Mouse (Mus musculus) stomach, embryonic 16.5 days (tissue): ENCODE measurements around the gene Apoc1. TPM values are rescaled to one million over a fixed set of nuclear protein-coding genes. Genes with fewer than 3 reads are reported as not detected.

Experiments
- ATAC-seq: fragments of 200-750 bp; cut with Nextera tagmentation; 2 replicates; pipeline ENCODE4 v1.8.0; 2017; ENCODE audit warnings: moderate number of reproducible peaks, moderate TSS enrichment; ENCODE audit not compliant: insufficient read depth, low FRiP score
- H3K27ac ChIP-seq: fragments of 300-500 bp; sonication (generic); 2 replicates; pipeline ENCODE4 v1.5.1; 2014; ENCODE audit warnings: low read length
- H3K27me3 ChIP-seq: fragments of 300-500 bp; sonication (generic); 2 replicates; pipeline ENCODE4 v1.6.1; 2014; ENCODE audit warnings: low read length, control low read depth, mixed read lengths; ENCODE audit not compliant: control insufficient read depth, insufficient read depth
- H3K36me3 ChIP-seq: fragments of 300-500 bp; sonication (generic); 2 replicates; pipeline ENCODE4 v1.6.1; 2014; ENCODE audit warnings: low read length; ENCODE audit not compliant: control insufficient read depth, insufficient read depth
- H3K4me1 ChIP-seq: fragments of 300-500 bp; sonication (generic); 2 replicates; pipeline ENCODE4 v1.6.1; 2014; ENCODE audit warnings: low read length, control low read depth, mixed read lengths; ENCODE audit not compliant: control insufficient read depth, insufficient read depth
- H3K4me2 ChIP-seq: fragments of 300-500 bp; sonication (generic); 2 replicates; pipeline ENCODE4 v1.6.1; 2014; ENCODE audit warnings: low read depth, low read length, mixed read lengths
- H3K4me3 ChIP-seq: fragments of 300-500 bp; sonication (generic); replicated peaks from 2 replicates; pipeline ENCODE4 v1.5.1; 2014; ENCODE audit warnings: mild to moderate bottlenecking, low read length
- H3K9ac ChIP-seq: fragments of 300-500 bp; sonication (generic); 2 replicates; pipeline ENCODE4 v1.6.1; 2014; ENCODE audit warnings: low read length
- H3K9me3 ChIP-seq: fragments of 300-500 bp; sonication (generic); replicated peaks from 2 replicates; pipeline ENCODE4 v1.6.1; 2016; ENCODE audit warnings: low read length, control low read depth; ENCODE audit not compliant: control insufficient read depth
- WGBS: fragments of 180-500 bp; shearing (Covaris S2); extraction: QIAGEN DNeasy Blood & Tissue Kit; methylation state at CpG from one replicate; pipeline ENCODE4 v1.1.7; 2014; 5-methylcytosine and 5-hydroxymethylcytosine counted together
- polyA plus RNA-seq: library from polyadenylated mRNA; unstranded; fragments of >200 nt; fragmentation: Nextera tagmentation; extraction: Ambion mirVana; gene quantifications from 2 replicates; pipeline ENCODE4 v1.2.1, GENCODE M21; 2015

Apoc1 gene
- polyA plus RNA-seq, 1 experiment from 2014 or later: 53.4 TPM

DNA sequence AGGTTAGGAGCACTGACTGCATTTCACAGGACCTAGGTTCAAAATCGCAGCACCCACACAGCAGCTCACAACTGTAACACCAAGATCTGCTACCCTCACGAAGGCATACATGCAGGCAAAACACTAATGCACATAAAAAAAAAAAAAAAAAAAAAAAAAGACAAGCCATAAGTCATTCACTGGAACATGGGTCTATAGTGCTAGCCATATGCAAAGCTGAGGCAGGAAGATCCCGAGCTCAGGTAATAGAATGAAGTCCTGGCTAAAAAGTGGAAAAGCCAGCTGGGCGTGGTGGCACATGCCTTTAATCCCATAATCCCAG, 7.3 kb upstream of the Apoc1 start:
- Histone ChIP-seq H3K27ac (no peak overlapping the region), H3K4me1 (peaks cover 32% of the 10 kb centered on the region), H3K27me3 (no peaks in the 10 kb centered on the region), H3K4me3 (no peak overlapping the region), H3K9ac (no peak overlapping the region), H3K4me2 (peak overlapping the region; percentile 50; the same call in 1 of the 2 replicates), H3K9me3 (no peaks in the 10 kb centered on the region), H3K36me3 (peaks cover 8% of the 10 kb centered on the region; the same call in 1 of the 2 replicates)
- 78% methylated on average over 4 of the region's 4 CpGs for WGBS
- ATAC-seq: no peak

DNA sequence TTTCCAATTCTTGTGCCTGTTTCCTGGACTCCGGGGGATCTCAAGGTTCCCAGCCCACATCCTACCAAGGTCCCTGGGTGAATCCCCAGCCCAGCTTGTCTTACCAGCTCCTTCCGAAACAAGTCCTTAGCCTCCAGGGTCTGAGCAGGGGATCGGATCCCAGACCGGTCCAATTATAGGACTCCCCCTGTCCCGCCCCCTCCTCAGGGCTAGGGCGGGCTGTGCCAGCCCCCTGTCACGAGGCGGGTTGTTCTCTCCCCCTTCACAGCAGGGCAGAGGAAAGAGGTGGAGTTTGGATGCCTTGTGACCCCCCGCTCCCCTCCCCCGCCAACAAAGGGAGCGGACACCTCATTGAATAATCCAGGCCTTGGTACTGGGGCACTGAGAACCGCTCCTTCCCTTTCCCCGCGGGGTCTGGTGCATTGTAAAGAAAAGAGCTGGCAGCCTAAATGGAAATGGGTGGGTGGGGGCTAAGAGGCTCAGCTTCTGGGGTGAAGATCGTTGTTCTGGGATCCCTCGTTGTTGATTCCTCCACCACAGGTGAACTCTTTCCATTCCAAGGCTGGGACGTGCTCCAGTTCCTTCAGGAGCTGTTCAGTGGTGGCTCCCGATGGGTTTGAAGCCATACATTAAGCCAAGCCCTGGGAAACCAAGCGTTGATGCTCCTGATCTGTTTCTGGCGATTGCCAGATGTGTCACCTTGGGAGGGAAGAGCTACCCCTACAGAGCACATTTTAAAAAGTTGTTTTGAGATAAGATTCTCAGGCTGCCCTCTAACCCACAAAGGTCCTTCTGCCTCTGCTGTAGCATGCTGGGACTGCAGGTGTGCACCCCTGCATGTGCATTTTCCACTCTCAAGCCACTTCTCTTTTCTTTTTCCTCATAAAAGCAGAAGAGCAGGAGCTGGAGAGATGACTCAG, 6.7 kb upstream of the Apoc1 start, which contains the start of gene Apoe:
Gene Apoe (minus strand): TSS at position 282 of the 920 bp plus-strand sequence.
- Histone ChIP-seq H3K4me1 (peaks cover 34% of the 10 kb centered on the region), H3K36me3 (peaks cover 8% of the 10 kb centered on the region; the same call in 1 of the 2 replicates), H3K4me3 (peak within 1 kb of the TSS; percentile 40), H3K27me3 (no peaks in the 10 kb centered on the region), H3K4me2 (peak within 1 kb of the TSS; percentile 50), H3K27ac (0 out of 2 replicates have a peak within 1 kb of the TSS, but pooled peaks have one; percentile 31), H3K9ac (peak within 1 kb of the TSS; percentile 51), H3K9me3 (no peaks in the 10 kb centered on the region)
- WGBS: 5% methylated on average over 20 of the region's 20 CpGs
- ATAC-seq: peak; percentile 33; the same call in 1 of the 2 replicates

DNA sequence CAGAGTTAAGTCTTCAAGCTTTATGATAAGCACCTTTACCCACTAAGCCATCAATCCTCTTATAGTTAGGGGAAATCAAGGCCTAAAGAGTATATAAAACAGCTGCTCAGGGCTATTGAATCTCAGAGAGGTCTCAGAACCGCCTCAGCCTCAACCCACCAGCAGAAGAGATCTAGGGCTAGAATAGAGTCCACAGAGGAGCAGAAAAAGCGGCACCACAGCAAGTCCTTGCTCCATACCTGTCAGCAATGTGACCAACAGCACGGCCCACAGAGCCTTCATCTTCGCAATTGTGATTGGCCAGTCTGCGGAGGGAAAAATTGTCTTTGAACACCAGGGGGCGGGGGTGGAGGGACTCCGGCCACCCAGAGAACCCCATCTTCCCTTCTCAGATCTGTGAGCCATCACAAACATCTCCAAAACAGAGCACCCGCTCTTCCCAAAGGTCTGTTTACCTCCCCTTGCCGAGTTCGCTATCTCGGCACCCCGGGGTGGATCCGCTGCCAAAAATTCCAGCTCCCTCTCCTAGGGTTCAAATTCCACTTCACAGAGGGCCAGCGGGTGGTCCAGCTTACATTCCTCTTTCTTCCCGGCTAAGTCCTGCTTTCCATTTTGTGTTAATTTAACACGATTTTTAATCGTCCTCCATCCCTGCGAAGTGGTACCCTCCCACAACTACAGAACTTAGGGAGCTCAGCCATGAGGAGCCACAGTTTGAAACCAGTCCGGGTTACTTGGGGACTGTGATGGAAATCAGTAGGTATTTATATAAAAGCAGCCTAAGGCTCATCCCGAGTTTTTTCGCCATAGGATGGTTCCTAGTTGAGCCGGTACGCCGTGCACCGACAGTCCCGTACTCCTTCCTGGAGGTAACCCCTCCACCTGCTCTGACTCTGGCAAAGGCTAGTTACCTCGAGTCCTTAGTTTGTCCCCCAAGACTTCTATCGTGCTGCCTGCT, 5.8 kb upstream of the Apoc1 start:
- no peak for ATAC-seq
- 4% methylated on average over 28 of the region's 28 CpGs for WGBS
- peaks cover 8% of the 10 kb centered on the region; the same call in 1 of the 2 replicates for H3K36me3 ChIP-seq

DNA sequence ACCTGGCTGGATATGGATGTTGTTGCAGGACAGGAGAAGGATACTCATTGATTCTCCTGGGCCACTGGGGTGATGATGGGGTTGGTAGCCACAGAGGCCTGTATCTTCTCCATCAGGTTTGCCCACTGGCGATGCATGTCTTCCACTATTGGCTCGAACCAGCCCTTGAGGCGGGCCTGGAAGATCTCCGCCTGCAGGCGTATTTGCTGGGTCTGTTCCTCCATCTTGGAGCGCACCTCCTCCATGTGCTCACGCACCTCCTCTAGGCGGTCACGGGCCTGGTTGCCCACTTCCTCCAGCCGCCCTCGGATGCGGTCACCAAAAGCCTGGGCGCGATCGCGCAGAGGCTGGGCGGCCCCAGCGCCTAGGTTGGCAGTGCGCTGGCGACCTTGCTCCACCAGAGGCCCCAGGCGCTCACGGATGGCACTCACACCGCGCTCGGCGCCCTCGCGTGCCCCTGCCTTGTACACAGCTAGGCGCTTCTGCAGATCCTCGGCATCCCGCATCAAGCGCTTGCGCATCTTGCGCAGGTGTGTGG, 3.9 kb upstream of the Apoc1 start:
- no peaks in the 10 kb centered on the region for H3K9me3 ChIP-seq
- H3K27me3 ChIP-seq: no peaks in the 10 kb centered on the region
- ATAC-seq: no peak
- H3K27ac ChIP-seq: no peak overlapping the region
- peaks cover 45% of the 10 kb centered on the region for H3K4me1 ChIP-seq
- 91% methylated on average over 34 of the region's 34 CpGs for WGBS
- no peak overlapping the region for H3K4me3 ChIP-seq
- no peak overlapping the region for H3K9ac ChIP-seq
- H3K4me2 ChIP-seq: no peak overlapping the region
- no peaks in the 10 kb centered on the region; the same call in 1 of the 2 replicates for H3K36me3 ChIP-seq

More for the DNA sequence above, 5.8 kb upstream of the Apoc1 start:
- H3K9me3 ChIP-seq: no peaks in the 10 kb centered on the region
- no peaks in the 10 kb centered on the region for H3K27me3 ChIP-seq
- peak overlapping the region; percentile 40 for H3K4me3 ChIP-seq
- no peak overlapping the region for H3K27ac ChIP-seq
- peak overlapping the region; percentile 50 for H3K4me2 ChIP-seq
- peaks cover 43% of the 10 kb centered on the region for H3K4me1 ChIP-seq
- peak overlapping the region; percentile 51 for H3K9ac ChIP-seq

DNA sequence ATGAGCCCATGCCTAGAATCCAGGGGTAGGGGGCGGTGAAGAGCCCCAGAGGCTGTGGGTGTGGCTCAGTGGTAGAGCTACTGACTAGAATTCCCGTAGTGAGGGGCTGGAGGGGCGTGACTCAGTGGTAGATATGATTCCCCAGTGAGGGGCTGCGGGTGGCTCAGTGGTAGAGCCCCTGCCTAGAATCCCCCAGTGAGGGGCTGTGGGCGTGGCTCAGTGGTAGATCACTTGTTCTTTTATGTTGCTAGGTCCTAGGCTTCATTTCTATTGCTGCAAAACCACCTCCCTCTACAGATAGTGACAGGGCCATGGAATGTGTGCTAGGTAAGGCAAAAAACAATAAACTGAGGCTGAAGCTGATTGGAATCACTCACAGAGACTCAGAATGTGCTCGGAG, 3.4 kb upstream of the Apoc1 start:
- WGBS: 82% methylated on average over 6 of the region's 6 CpGs
- H3K27ac ChIP-seq: no peak overlapping the region
- no peak overlapping the region for H3K4me3 ChIP-seq
- no peak for ATAC-seq
- no peaks in the 10 kb centered on the region; the same call in 1 of the 2 replicates for H3K36me3 ChIP-seq
- peaks cover 43% of the 10 kb centered on the region for H3K4me1 ChIP-seq
- no peak overlapping the region for H3K4me2 ChIP-seq
- no peak overlapping the region for H3K9ac ChIP-seq
- no peaks in the 10 kb centered on the region for H3K27me3 ChIP-seq
- no peaks in the 10 kb centered on the region for H3K9me3 ChIP-seq

DNA sequence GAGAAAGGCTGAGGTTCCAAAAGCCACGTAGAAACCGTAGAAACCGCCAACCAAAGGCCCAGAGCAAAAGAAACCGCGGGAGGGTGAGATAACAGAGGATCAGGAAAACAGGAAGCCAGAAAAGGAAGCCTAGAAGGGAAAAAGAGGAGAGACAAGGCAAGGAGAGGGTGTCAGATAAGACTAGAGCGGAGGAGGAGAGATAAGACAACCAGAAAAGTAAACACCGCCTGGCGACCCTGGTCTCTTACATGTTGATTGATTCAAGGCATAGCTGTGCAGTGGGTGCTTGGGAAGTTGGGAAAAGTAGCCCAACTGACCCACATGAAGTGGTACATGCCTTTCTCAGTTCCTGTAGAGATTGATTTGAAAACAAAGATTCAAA, 2.7 kb upstream of the Apoc1 start:
- Histone ChIP-seq H3K4me1 (peaks cover 36% of the 10 kb centered on the region), H3K27ac (peak overlapping the region; percentile 26; the same call in 1 of the 2 replicates), H3K9me3 (no peaks in the 10 kb centered on the region), H3K27me3 (no peaks in the 10 kb centered on the region), H3K4me3 (no peak overlapping the region), H3K36me3 (no peaks in the 10 kb centered on the region; the same call in 1 of the 2 replicates), H3K4me2 (no peak overlapping the region), H3K9ac (peak overlapping the region; percentile 10; the same call in 1 of the 2 replicates)
- 15% methylated on average over 8 of the region's 8 CpGs for WGBS
- no peak for ATAC-seq

DNA sequence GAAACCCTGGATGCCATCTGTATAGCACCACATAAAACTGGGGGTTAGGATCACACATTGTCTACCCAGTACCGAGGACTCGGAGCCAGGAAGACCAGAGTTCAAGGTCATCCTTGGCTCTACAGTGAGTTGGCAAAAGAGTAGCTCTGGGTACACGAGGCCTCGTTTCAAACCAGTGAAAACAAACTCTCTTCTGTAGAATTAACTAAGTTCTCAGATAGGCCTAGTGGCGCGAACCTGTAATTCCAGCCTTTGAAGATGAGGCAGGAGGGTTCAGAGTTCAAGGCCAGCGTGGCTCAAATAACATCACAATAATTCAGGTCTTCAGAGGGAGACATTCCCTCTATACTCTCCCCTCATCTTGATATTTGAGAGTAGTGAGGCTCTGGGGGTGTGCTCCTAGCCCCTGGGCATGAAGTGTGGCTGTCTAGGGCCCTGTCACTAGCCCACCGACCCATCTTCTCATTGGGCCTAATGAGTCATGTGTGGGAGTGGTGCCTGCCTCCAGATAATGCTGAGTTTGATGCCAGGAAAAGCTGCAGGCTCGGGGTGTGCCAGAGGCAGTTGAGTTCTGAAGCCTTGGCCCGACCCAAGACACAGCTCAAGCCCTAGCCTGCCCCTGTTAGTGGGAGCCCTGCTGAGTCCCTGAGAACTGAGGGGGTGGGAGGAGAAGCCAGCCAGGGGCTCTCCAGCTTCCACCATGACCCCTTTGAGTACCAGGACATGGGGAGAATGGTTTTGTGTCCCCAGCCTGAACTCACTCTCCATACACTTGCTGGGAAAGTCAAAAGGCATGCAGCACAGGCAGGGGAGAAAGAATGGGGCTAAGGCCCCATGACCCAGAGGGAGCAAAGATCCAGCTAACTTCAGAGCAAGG, 2.1 kb upstream of the Apoc1 start:
- Histone ChIP-seq H3K36me3 (no peaks in the 10 kb centered on the region; the same call in 1 of the 2 replicates), H3K27me3 (no peaks in the 10 kb centered on the region), H3K9ac (peak overlapping the region; percentile 10; the same call in 1 of the 2 replicates), H3K4me1 (peaks cover 34% of the 10 kb centered on the region), H3K27ac (peak overlapping the region; percentile 26), H3K4me3 (no peak overlapping the region), H3K4me2 (no peak overlapping the region), H3K9me3 (no peaks in the 10 kb centered on the region)
- ATAC-seq: no peak
- WGBS: 70% methylated on average over 10 of the region's 10 CpGs

DNA sequence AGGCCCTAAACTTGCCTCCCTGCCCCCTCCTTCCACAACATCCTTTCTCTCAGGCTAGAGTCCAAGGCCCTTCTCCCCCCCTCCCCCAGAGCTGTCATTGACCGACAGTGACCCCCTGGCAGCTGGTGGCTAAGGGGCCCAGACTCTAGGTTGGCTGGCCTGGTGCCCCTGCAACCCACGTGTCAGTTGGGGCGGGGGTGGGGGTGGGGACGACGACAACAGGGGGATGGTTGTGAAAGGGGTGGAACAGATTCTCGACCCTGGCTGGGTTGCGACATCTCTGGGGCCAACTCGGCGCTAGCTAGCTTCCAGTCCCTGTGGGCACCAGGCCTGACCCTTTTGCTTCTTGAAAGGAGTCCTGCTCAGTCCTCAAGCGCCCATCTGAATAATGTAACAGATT, 961 bp upstream of the Apoc1 start:
- H3K4me1 ChIP-seq: peaks cover 22% of the 10 kb centered on the region; the same call in 1 of the 2 replicates
- WGBS: 28% methylated on average over 10 of the region's 10 CpGs
- no peaks in the 10 kb centered on the region for H3K27me3 ChIP-seq
- ATAC-seq: peak; percentile 45; the same call in 1 of the 2 replicates
- no peak overlapping the region for H3K4me2 ChIP-seq
- no peak overlapping the region for H3K4me3 ChIP-seq
- peak overlapping the region; percentile 42; the same call in 1 of the 2 replicates for H3K27ac ChIP-seq
- H3K9me3 ChIP-seq: no peaks in the 10 kb centered on the region
- H3K9ac ChIP-seq: peak overlapping the region; percentile 18; the same call in 1 of the 2 replicates
- H3K36me3 ChIP-seq: no peaks in the 10 kb centered on the region; the same call in 1 of the 2 replicates
